Mouse (Mus musculus) lung, embryonic 16.5 days (tissue): ENCODE data around the gene Hist1h2bh. TPM values are rescaled to one million over a fixed set of nuclear protein-coding genes. Genes with fewer than 3 reads are reported as not detected.

Experiments
- ATAC-seq: fragments of 200-750 bp; cut with Nextera tagmentation; 2 replicates; pipeline ENCODE4 v1.8.0; 2017; ENCODE audit warnings: low read depth, mild to moderate bottlenecking, moderate library complexity
- H3K27ac ChIP-seq: fragments of 300-500 bp; sonication (generic); 2 replicates; pipeline ENCODE4 v1.5.1; 2014; ENCODE audit warnings: mild to moderate bottlenecking, control low read depth, low read length
- H3K27me3 ChIP-seq: fragments of 300-500 bp; sonication (generic); 2 replicates; pipeline ENCODE4 v1.6.1; 2014; ENCODE audit warnings: low read depth, low read length, mixed read lengths; ENCODE audit not compliant: control insufficient read depth, insufficient read depth
- H3K36me3 ChIP-seq: fragments of 300-500 bp; sonication (generic); 2 replicates; pipeline ENCODE4 v1.6.1; 2014; ENCODE audit warnings: low read length; ENCODE audit not compliant: control insufficient read depth, insufficient read depth
- H3K4me1 ChIP-seq: fragments of 300-500 bp; sonication (generic); replicated peaks from 2 replicates; pipeline ENCODE4 v1.6.1; 2014; ENCODE audit warnings: low read length, mixed read lengths; ENCODE audit not compliant: control insufficient read depth, insufficient read depth
- H3K4me2 ChIP-seq: fragments of 300-500 bp; sonication (generic); 2 replicates; pipeline ENCODE4 v1.6.1; 2014; ENCODE audit warnings: low read depth, low read length, control low read depth
- H3K4me3 ChIP-seq: fragments of 300-500 bp; sonication (generic); 2 replicates; pipeline ENCODE4 v1.5.1; 2014; ENCODE audit warnings: mild to moderate bottlenecking, low read length, control low read depth
- H3K9ac ChIP-seq: fragments of 300-500 bp; sonication (generic); 2 replicates; pipeline ENCODE4 v1.6.1; 2014; ENCODE audit warnings: low read length, control low read depth
- H3K9me3 ChIP-seq: fragments of 300-500 bp; sonication (generic); 2 replicates; pipeline ENCODE4 v1.6.1; 2016; ENCODE audit warnings: low read length; ENCODE audit not compliant: control insufficient read depth
- WGBS: fragments of 180-500 bp; shearing (Covaris S2); extraction: QIAGEN DNeasy Blood & Tissue Kit; methylation state at CpG from one replicate; pipeline ENCODE4 v1.1.7; 2014; 5-methylcytosine and 5-hydroxymethylcytosine counted together
- polyA plus RNA-seq: library from polyadenylated mRNA; unstranded; fragments of >200 nt; fragmentation: Nextera tagmentation; extraction: Ambion mirVana; gene quantifications from 2 replicates; pipeline ENCODE4 v1.2.1, GENCODE M21; 2015

Hist1h2bh gene
- polyA plus RNA-seq, 1 experiment from 2014 or later = 1.3 TPM

DNA sequence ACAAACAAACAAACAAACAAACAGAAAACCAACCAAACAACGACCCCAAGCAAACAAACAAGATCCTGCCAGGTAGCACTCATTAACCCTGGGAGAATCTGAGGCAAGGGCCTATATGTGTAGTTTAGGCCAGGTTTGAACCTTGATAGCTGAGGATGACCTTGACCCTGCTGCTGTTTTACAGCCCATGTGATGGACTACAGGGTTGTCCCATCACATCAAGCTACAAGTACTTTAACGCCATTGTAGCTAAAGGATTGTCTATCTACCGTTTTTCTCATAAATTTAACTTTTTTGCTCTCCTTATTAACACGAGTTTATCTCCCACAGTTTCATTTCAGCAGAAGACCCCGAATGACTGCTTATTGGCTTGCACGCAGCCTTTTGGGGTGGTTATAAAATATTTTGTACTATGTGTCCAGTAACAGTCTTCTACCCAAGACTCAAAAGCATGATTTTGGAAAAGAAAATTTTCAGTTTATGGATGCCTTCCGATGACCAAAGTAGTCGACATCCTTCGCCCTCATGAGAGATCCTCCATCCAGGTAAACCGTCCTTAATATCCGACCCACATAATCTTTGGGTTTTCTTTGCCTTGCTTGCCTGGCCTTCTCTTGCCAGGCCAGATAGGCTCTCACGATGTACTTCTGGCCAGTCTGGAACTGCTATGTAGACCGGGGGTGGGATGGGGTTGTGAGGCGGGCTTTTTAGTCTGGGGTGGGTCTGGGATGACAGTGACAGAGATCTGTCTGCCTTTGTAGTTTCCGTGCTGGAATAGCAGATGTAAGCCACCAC is 27.2 kb downstream of the Hist1h2bh start:
- H3K36me3 ChIP-seq = no peaks in the 10 kb centered on the region
- H3K4me3 ChIP-seq = peak overlapping the region; percentile 37
- peaks cover 4% of the 10 kb centered on the region for H3K4me1 ChIP-seq
- ATAC-seq = no peak
- peak overlapping the region; percentile 57; the same call in 1 of the 2 replicates for H3K9ac ChIP-seq
- H3K27ac ChIP-seq = 0 out of 2 replicates have a peak overlapping the region, but pooled peaks have one; percentile 22
- no peaks in the 10 kb centered on the region for H3K9me3 ChIP-seq
- no peaks in the 10 kb centered on the region for H3K27me3 ChIP-seq
- H3K4me2 ChIP-seq = peak overlapping the region; percentile 60
- 47% methylated on average over 15 of the region's 15 CpGs for WGBS

DNA sequence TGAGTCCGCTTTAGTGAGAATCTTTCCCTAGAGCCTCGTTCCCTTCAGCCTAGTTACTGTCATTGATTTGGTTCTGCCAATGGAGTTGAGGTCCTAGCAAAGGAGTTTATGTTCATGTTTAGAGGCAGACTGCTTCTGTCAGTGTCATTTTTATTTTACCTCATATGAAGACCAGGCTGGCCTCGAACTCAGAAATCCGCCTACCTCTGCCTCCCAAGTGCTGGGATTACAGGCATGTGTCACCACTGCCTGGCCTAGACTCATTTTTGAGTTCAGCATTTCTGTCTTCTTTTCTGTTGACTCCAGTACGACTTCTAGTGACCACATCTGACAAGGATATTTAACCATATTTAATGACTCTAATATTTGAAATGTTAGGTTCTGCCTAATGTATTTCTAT is 27.9 kb downstream of the Hist1h2bh start:
- WGBS = 78% methylated on average over 5 of the region's 5 CpGs
- Histone ChIP-seq H3K36me3 (no peaks in the 10 kb centered on the region), H3K4me3 (no peak overlapping the region)

DNA sequence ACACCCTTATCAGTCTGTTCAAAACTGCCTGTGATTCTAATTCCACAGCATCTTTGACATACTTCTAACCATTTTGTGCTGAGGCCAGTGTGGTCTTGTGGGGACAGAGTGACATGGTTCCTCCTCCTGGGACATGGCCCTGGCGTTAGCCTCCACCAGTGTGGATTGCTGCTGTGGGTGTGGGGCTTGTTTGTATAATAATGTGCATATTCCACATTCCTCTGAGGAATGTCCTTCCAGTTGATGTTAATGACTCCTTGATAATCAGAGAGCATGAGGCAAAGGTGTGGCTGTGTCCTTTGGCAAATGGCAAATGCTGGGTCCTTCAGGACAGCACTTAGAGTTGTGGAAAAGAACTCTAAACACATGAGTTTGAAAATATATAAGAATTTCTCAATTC is 29.7 kb downstream of the Hist1h2bh start:
- peaks cover 4% of the 10 kb centered on the region for H3K4me1 ChIP-seq
- H3K4me2 ChIP-seq = no peak overlapping the region
- H3K36me3 ChIP-seq = no peaks in the 10 kb centered on the region
- WGBS = 58% methylated on average over 1 of the region's 1 CpGs
- H3K9me3 ChIP-seq = no peaks in the 10 kb centered on the region
- H3K27ac ChIP-seq = no peak overlapping the region
- H3K27me3 ChIP-seq = no peaks in the 10 kb centered on the region
- no peak overlapping the region for H3K4me3 ChIP-seq
- no peak overlapping the region for H3K9ac ChIP-seq
- no peak for ATAC-seq

More for the DNA sequence above, 27.9 kb downstream of the Hist1h2bh start:
- no peak for ATAC-seq
- Histone ChIP-seq H3K4me2 (no peak overlapping the region), H3K4me1 (peaks cover 4% of the 10 kb centered on the region), H3K27me3 (no peaks in the 10 kb centered on the region), H3K9me3 (no peaks in the 10 kb centered on the region), H3K9ac (no peak overlapping the region), H3K27ac (no peak overlapping the region)

DNA sequence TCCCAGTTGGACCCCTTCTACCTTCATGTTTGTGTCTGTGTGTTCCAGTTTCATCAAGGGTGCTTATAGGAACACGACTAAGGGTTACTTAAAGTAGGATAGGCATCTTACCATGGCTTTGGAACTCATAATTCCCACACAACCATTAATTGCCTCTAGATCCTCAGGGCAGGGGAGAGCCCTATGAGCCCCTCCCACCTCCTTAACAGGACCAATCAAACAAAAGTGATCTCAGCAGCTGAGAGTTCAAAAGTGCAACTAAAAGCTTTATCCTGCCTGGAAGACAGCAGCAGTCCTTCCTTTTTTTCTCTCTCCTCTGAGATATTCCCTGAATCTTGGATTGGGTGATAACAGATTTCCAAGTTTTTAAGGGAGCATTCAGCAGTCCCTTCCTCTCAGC is 33.1 kb downstream of the Hist1h2bh start:
- H3K27ac ChIP-seq = no peak overlapping the region
- no peak for ATAC-seq
- no peak overlapping the region for H3K4me3 ChIP-seq
- no peaks in the 10 kb centered on the region for H3K36me3 ChIP-seq
- H3K4me2 ChIP-seq = no peak overlapping the region
- no peaks in the 10 kb centered on the region for H3K27me3 ChIP-seq
- 4% methylated on average over 1 of the region's 1 CpGs for WGBS
- H3K9ac ChIP-seq = no peak overlapping the region
- peaks cover 10% of the 10 kb centered on the region for H3K4me1 ChIP-seq
- H3K9me3 ChIP-seq = no peaks in the 10 kb centered on the region

DNA sequence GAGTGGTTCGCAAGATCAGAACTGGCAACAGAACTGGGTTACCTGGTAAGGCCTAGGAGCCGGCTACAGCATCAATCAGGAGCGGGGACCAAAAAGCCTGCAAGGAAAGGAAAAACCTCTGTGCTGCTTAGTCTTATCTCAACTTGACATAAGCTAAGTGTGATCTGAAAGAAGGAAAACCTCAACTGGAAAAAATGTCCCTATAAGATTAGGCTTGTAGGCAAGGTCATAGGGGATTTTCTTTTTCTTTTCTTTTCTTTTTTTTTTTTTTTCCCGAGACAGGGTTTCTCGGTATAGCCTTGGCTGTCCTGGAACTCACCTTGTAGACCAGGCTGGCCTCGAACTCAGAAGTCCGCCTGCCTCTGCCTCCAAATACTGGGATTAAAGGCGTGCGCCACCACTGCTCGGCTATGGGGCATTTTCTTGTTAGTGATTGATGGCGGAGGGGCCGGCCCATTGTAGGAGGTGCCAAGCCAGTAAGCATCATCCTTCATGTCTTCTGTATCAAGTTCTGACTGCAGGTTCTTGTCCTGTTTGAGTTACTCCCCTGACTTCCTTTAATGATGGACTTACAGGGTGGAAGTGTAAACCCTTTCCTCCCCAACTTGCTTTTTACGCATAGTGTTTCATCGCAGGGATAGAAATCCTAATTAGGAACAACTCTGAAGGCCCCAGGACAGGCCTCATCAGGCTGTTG is 36.2 kb downstream of the Hist1h2bh start:
- no peak overlapping the region; the same call in 1 of the 2 replicates for H3K4me2 ChIP-seq
- H3K4me3 ChIP-seq = no peak overlapping the region
- no peaks in the 10 kb centered on the region for H3K9me3 ChIP-seq
- WGBS = 30% methylated on average over 14 of the region's 14 CpGs
- H3K9ac ChIP-seq = no peak overlapping the region
- peaks cover 12% of the 10 kb centered on the region for H3K4me1 ChIP-seq
- ATAC-seq = no peak
- H3K36me3 ChIP-seq = no peaks in the 10 kb centered on the region
- no peak overlapping the region for H3K27ac ChIP-seq
- H3K27me3 ChIP-seq = no peaks in the 10 kb centered on the region

DNA sequence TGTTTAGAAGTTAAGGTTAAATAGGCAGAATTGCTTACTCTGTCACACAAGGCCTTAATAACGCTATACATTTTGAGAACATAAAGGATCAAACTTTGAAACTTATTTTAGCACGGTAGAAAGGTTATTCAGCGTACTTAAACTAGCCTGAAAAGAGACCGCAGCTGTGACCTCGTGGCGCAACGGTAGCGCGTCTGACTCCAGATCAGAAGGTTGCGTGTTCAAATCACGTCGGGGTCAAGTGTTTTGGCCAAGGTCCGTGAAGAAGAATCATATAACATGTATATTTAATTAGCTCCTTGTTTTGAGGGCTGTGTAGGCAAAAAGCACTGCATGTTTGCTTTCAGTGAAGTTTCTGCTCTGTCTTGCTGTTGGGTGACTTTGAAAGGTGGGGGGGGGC is 36.8 kb downstream of the Hist1h2bh start:
- no peak overlapping the region for H3K9ac ChIP-seq
- H3K9me3 ChIP-seq = no peaks in the 10 kb centered on the region
- H3K4me2 ChIP-seq = peak overlapping the region; percentile 54
- H3K4me3 ChIP-seq = no peak overlapping the region; the same call in 1 of the 2 replicates
- H3K36me3 ChIP-seq = no peaks in the 10 kb centered on the region
- WGBS = 10% methylated on average over 13 of the region's 13 CpGs
- no peaks in the 10 kb centered on the region for H3K27me3 ChIP-seq
- peaks cover 15% of the 10 kb centered on the region for H3K4me1 ChIP-seq
- 0 out of 2 replicates have a peak, but pooled peaks have one; percentile 27 for ATAC-seq
- no peak overlapping the region for H3K27ac ChIP-seq

DNA sequence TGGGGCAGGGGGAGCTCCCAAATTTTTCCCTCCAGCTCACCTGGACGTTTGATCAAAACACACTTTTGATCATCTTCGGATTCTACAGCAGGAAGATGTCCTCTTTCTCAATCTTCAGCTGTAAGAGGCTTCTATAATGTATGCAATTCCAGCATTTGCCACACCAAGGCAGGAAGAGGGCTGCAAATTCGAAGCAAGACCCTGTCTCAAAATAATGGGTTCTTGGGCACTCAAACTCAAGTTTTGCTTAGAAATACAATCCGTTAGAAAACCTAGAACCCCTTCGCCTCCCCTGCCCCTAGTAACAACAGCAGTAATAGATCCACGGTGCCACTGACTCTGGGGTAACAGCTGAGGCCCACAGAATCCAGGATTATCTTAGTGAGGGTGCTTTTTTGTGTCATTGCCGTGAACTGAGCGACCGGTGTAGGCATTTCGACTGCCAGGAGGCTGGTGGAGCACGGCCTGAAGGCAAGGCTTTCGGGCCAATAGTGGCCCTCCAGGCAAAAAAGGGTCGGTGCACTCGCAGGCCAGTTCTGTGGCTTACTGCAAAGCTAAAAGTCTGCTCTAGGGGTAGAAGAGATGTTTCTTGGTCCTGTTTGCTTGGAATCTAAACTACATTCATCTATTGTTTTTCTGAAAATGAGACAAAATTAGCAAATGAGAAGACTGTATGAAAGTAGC is 37.4 kb downstream of the Hist1h2bh start:
- H3K36me3 ChIP-seq = no peaks in the 10 kb centered on the region
- ATAC-seq = no peak
- H3K9ac ChIP-seq = peak overlapping the region; percentile 49
- peak overlapping the region; percentile 30; the same call in 1 of the 2 replicates for H3K4me3 ChIP-seq
- H3K27ac ChIP-seq = no peak overlapping the region
- WGBS = 14% methylated on average over 14 of the region's 14 CpGs
- peaks cover 15% of the 10 kb centered on the region for H3K4me1 ChIP-seq
- H3K9me3 ChIP-seq = no peaks in the 10 kb centered on the region
- peak overlapping the region; percentile 54 for H3K4me2 ChIP-seq
- H3K27me3 ChIP-seq = no peaks in the 10 kb centered on the region

DNA sequence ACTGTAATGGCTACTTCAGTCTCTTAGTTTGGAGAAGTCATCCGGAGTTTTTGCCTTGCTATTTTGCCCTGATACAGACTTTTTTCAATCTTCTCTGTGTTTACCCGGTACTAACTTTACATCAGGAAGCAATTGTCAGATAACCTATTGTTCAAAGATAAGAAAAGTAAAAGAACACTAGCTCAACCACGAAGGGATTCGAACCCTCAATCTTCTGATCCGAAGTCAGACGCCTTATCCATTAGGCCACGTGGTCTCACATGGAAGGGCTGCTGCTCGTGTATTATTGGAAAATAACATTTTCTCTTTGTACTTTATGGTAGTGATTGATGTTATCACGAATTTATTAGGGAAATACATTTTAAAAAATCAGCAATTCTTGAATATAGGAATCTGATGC is 39.4 kb downstream of the Hist1h2bh start:
- Histone ChIP-seq H3K9me3 (no peaks in the 10 kb centered on the region), H3K4me1 (peaks cover 17% of the 10 kb centered on the region), H3K27ac (no peak overlapping the region), H3K27me3 (no peaks in the 10 kb centered on the region), H3K4me3 (no peak overlapping the region), H3K36me3 (no peaks in the 10 kb centered on the region), H3K4me2 (no peak overlapping the region), H3K9ac (no peak overlapping the region)
- ATAC-seq = no peak
- WGBS = 2% methylated on average over 9 of the region's 9 CpGs

DNA sequence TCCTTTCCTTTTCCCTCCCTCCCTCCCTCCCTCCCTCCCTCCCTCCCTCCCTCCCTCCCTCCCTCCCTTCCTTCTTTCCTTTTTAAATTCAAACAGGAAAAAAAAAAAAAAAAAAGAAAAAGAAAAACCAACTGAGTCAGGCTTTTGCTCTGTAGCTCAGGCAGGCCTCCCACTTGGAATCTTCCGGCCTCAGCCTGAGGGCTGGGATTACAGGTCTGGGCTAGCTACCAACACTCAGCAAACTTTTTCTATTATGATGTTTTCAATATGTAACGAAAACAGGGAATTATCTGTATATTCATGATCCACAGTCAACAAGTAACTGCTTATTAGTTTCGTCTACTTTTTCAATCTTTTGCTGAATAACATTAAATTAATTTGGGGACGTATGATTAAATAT is 40.3 kb downstream of the Hist1h2bh start:
- no peak overlapping the region for H3K4me2 ChIP-seq
- no peaks in the 10 kb centered on the region for H3K27me3 ChIP-seq
- peaks cover 24% of the 10 kb centered on the region for H3K4me1 ChIP-seq
- no peaks in the 10 kb centered on the region for H3K9me3 ChIP-seq
- WGBS = 53% methylated on average over 4 of the region's 4 CpGs
- H3K27ac ChIP-seq = no peak overlapping the region
- H3K36me3 ChIP-seq = no peaks in the 10 kb centered on the region
- ATAC-seq = no peak
- no peak overlapping the region for H3K9ac ChIP-seq
- H3K4me3 ChIP-seq = no peak overlapping the region
